Mouse (Mus musculus) megakaryocyte-erythroid progenitor cell, adult 5-6 weeks (primary cell): Measurements from ENCODE around the gene Klf12. TPM values are rescaled to one million over a fixed set of nuclear protein-coding genes. Genes with fewer than 3 reads are reported as not detected.

Experiments used
- ATAC-seq: replicated peaks from 2 replicates; pipeline ENCODE4 v1.8.0; 2016; ENCODE audit warnings: mild to moderate bottlenecking, inconsistent platforms; ENCODE audit not compliant: severe bottlenecking, poor library complexity, low FRiP score, low TSS enrichment
- total RNA-seq, 2 experiments: library from RNA; stranded (forward) in 1 of 2; stranded (reverse) in 1 of 2; fragments of 200-1000, 215-1000 nt in 1 of 2; fragments of >200 nt in 1 of 2; fragmentation: Nextera tagmentation in 1 of 2; gene quantifications; 2 replicates each; pipeline ENCODE4 v1.2.3; 2014 to 2017

The Klf12 gene
- total RNA-seq, 2 experiments from 2014 or later, result not detected

GRCm38 (mm10) chr14:100239874-100240273 lies 44.6 kb downstream of the Klf12 start:
- ATAC-seq, result no peak

- ATAC-seq, result no peak
Observed at GRCm38 (mm10) chr14:100236757-100237156, 47.7 kb downstream of the Klf12 start.

GRCm38 (mm10) chr14:100235746-100236145 lies 48.7 kb downstream of the Klf12 start:
- no peak for ATAC-seq

GRCm38 (mm10) chr14:100231384-100231783 lies 53.1 kb downstream of the Klf12 start:
- ATAC-seq, result no peak

- no peak for ATAC-seq
Observed at GRCm38 (mm10) chr14:100228120-100228519, 56.4 kb downstream of the Klf12 start.

GRCm38 (mm10) chr14:100227717-100228116 lies 56.8 kb downstream of the Klf12 start:
- ATAC-seq, result no peak

- no peak for ATAC-seq
Observed at GRCm38 (mm10) chr14:100224151-100224550, 60.3 kb downstream of the Klf12 start.

- no peak for ATAC-seq
Observed at GRCm38 (mm10) chr14:100222260-100222659, 62.2 kb downstream of the Klf12 start.

GRCm38 (mm10) chr14:100215213-100215785 lies 69.2 kb downstream of the Klf12 start:
- ATAC-seq, result no peak

- ATAC-seq, result no peak
Observed at GRCm38 (mm10) chr14:100213066-100213465, 71.4 kb downstream of the Klf12 start.

GRCm38 (mm10) chr14:100211826-100212117 lies 72.7 kb downstream of the Klf12 start:
- ATAC-seq, result no peak

GRCm38 (mm10) chr14:100211036-100211825 lies 73.2 kb downstream of the Klf12 start:
- ATAC-seq, result no peak

- ATAC-seq, result no peak
Observed at GRCm38 (mm10) chr14:100209814-100210419, 74.6 kb downstream of the Klf12 start.

GRCm38 (mm10) chr14:100207081-100207480 lies 77.4 kb downstream of the Klf12 start:
- ATAC-seq, result no peak

GRCm38 (mm10) chr14:100206207-100206606 lies 78.3 kb downstream of the Klf12 start:
- no peak for ATAC-seq

- ATAC-seq, result no peak
Observed at GRCm38 (mm10) chr14:100200058-100200688, 84.3 kb downstream of the Klf12 start.

- ATAC-seq, result no peak
Observed at GRCm38 (mm10) chr14:100198636-100199035, 85.8 kb downstream of the Klf12 start.

GRCm38 (mm10) chr14:100197199-100197598 lies 87.3 kb downstream of the Klf12 start:
- no peak for ATAC-seq

GRCm38 (mm10) chr14:100189490-100190197 lies 94.8 kb downstream of the Klf12 start:
- ATAC-seq, result no peak

- no peak for ATAC-seq
Observed at GRCm38 (mm10) chr14:100187372-100187771, 97.1 kb downstream of the Klf12 start.
